Mouse (Mus musculus): ENCODE data around the gene Mfap3. TPM values are rescaled to one million over a fixed set of nuclear protein-coding genes. Genes with fewer than 3 reads are reported as not detected.

Mfap3 gene
- polyA plus RNA-seq, 1 experiment from 2014 or later: 61.9 TPM

GRCm38 (mm10) chr11:57522046-57522445 lies 3.6 kb downstream of the Mfap3 start:
- Histone ChIP-seq H3K4me3 (ENCODE audit: low read depth, low read length) (no peak overlapping the region), H3K4me2 (no peak overlapping the region), H3K36me3 (ENCODE audit: control insufficient read depth, insufficient read depth, low read length) (no peaks in the 10 kb centered on the region), H3K4me1 (ENCODE audit: control insufficient read depth, insufficient read depth, low read length) (peaks cover 9% of the 10 kb centered on the region; the same call in 1 of the 2 replicates), H3K9ac (ENCODE audit: low read length) (no peak overlapping the region), H3K27ac (ENCODE audit: low read depth, low read length) (no peak overlapping the region), H3K27me3 (ENCODE audit: control insufficient read depth, insufficient read depth, low read length) (no peaks in the 10 kb centered on the region), H3K9me3 (ENCODE audit: control insufficient read depth, low read length) (no peaks in the 10 kb centered on the region)
- 88% methylated on average over 7 of the region's 7 CpGs for WGBS
- DNase-seq (ENCODE audit: low spot score, missing footprints) (no peak), ATAC-seq (ENCODE audit: low FRiP score) (no peak)

GRCm38 (mm10) chr11:57523418-57523817 lies 5.0 kb downstream of the Mfap3 start:
- DNase-seq (ENCODE audit: low spot score, missing footprints) (no peak), ATAC-seq (ENCODE audit: low FRiP score) (no peak)
- Histone ChIP-seq H3K4me2 (no peak overlapping the region), H3K27ac (ENCODE audit: low read depth, low read length) (no peak overlapping the region), H3K4me1 (ENCODE audit: control insufficient read depth, insufficient read depth, low read length) (peaks cover 6% of the 10 kb centered on the region; the same call in 1 of the 2 replicates), H3K27me3 (ENCODE audit: control insufficient read depth, insufficient read depth, low read length) (no peaks in the 10 kb centered on the region), H3K9me3 (ENCODE audit: control insufficient read depth, low read length) (no peaks in the 10 kb centered on the region), H3K9ac (ENCODE audit: low read length) (no peak overlapping the region), H3K36me3 (ENCODE audit: control insufficient read depth, insufficient read depth, low read length) (no peaks in the 10 kb centered on the region), H3K4me3 (ENCODE audit: low read depth, low read length) (no peak overlapping the region)
- 90% methylated on average over 3 of the region's 3 CpGs for WGBS

DNA sequence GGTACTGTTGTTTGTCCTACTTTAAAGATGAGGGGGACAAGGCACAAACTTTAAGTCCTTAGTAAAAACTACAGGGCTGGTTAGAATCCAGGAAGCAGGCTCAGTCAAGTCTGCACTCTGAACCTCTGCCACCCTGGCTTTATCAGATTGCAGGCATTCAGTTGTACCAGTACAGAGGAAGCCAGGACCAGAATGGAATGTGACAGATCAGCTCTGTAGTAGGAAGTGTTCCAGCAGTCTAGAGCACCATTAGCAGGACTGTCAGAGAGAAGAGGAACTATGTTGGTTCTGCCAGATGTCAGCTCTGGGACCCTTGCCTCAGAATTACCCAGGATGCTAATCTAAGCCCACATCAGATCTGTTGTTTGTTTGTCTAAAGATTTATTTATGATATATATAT lies 6.1 kb downstream of the Mfap3 start:
- H3K27me3 ChIP-seq (ENCODE audit: control insufficient read depth, insufficient read depth, low read length): no peaks in the 10 kb centered on the region
- H3K36me3 ChIP-seq (ENCODE audit: control insufficient read depth, insufficient read depth, low read length): peaks cover 3% of the 10 kb centered on the region; the same call in 1 of the 2 replicates

GRCm38 (mm10) chr11:57525900-57526299 lies 7.4 kb downstream of the Mfap3 start:
- 92% methylated on average over 3 of the region's 3 CpGs for WGBS
- Histone ChIP-seq H3K4me3 (ENCODE audit: low read depth, low read length) (no peak overlapping the region), H3K27me3 (ENCODE audit: control insufficient read depth, insufficient read depth, low read length) (no peaks in the 10 kb centered on the region), H3K4me1 (ENCODE audit: control insufficient read depth, insufficient read depth, low read length) (peaks cover 5% of the 10 kb centered on the region; the same call in 1 of the 2 replicates), H3K27ac (ENCODE audit: low read depth, low read length) (no peak overlapping the region), H3K9ac (ENCODE audit: low read length) (no peak overlapping the region), H3K4me2 (no peak overlapping the region), H3K36me3 (ENCODE audit: control insufficient read depth, insufficient read depth, low read length) (peaks cover 10% of the 10 kb centered on the region; the same call in 1 of the 2 replicates), H3K9me3 (ENCODE audit: control insufficient read depth, low read length) (no peaks in the 10 kb centered on the region)
- no peak for ATAC-seq (ENCODE audit: low FRiP score)
- DNase-seq (ENCODE audit: low spot score, missing footprints): no peak

More for the DNA sequence above, 6.1 kb downstream of the Mfap3 start:
- no peaks in the 10 kb centered on the region for H3K9me3 ChIP-seq (ENCODE audit: control insufficient read depth, low read length)
- 0 out of 2 replicates have a peak, but pooled peaks cover 3% of the 10 kb centered on the region for H3K4me1 ChIP-seq (ENCODE audit: control insufficient read depth, insufficient read depth, low read length)
- DNase-seq (ENCODE audit: low spot score, missing footprints) (no peak), ATAC-seq (ENCODE audit: low FRiP score) (no peak)
- H3K9ac ChIP-seq (ENCODE audit: low read length): no peak overlapping the region
- H3K4me2 ChIP-seq: no peak overlapping the region
- H3K27ac ChIP-seq (ENCODE audit: low read depth, low read length): no peak overlapping the region
- no peak overlapping the region for H3K4me3 ChIP-seq (ENCODE audit: low read depth, low read length)

DNA sequence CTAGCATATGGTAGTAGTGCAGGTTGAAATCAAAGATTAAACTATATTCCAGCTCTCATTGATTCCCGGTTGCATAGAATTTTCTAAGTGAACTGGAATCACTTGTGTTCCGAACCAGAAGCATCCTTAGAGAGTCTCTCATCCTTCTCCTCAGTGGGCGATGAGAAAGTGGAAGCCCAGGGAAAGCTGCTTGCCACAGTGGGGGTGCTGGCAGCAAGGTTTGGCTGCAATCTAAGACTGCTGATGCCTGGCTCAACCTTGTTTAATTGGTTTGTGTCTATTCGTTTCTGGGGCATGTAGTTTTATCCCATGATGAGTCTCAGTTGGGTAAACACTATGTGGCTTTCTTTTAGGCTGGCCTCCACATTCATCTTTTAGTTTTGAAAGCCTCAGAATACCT lies 9.0 kb downstream of the Mfap3 start:
- H3K36me3 ChIP-seq (ENCODE audit: control insufficient read depth, insufficient read depth, low read length): peaks cover 10% of the 10 kb centered on the region; the same call in 1 of the 2 replicates
- H3K4me1 ChIP-seq (ENCODE audit: control insufficient read depth, insufficient read depth, low read length): peaks cover 19% of the 10 kb centered on the region
- no peak for ATAC-seq (ENCODE audit: low FRiP score)
- no peak overlapping the region for H3K4me2 ChIP-seq
- H3K4me3 ChIP-seq (ENCODE audit: low read depth, low read length): no peak overlapping the region
- 86% methylated on average over 4 of the region's 4 CpGs for WGBS
- H3K9ac ChIP-seq (ENCODE audit: low read length): no peak overlapping the region
- DNase-seq (ENCODE audit: low spot score, missing footprints): no peak
- no peaks in the 10 kb centered on the region for H3K27me3 ChIP-seq (ENCODE audit: control insufficient read depth, insufficient read depth, low read length)
- no peak overlapping the region for H3K27ac ChIP-seq (ENCODE audit: low read depth, low read length)
- H3K9me3 ChIP-seq (ENCODE audit: control insufficient read depth, low read length): no peaks in the 10 kb centered on the region

- H3K4me1 ChIP-seq (ENCODE audit: control insufficient read depth, insufficient read depth, low read length): peaks cover 17% of the 10 kb centered on the region
- no peaks in the 10 kb centered on the region for H3K9me3 ChIP-seq (ENCODE audit: control insufficient read depth, low read length)
- 91% methylated on average over 3 of the region's 3 CpGs for WGBS
- DNase-seq (ENCODE audit: low spot score, missing footprints) (no peak), ATAC-seq (ENCODE audit: low FRiP score) (no peak)
- no peak overlapping the region for H3K4me2 ChIP-seq
- no peaks in the 10 kb centered on the region for H3K27me3 ChIP-seq (ENCODE audit: control insufficient read depth, insufficient read depth, low read length)
- H3K27ac ChIP-seq (ENCODE audit: low read depth, low read length): no peak overlapping the region
- H3K9ac ChIP-seq (ENCODE audit: low read length): no peak overlapping the region
- peaks cover 12% of the 10 kb centered on the region; the same call in 1 of the 2 replicates for H3K36me3 ChIP-seq (ENCODE audit: control insufficient read depth, insufficient read depth, low read length)
- H3K4me3 ChIP-seq (ENCODE audit: low read depth, low read length): no peak overlapping the region
These were observed 10.6 kb downstream of the Mfap3 start for GRCm38 (mm10) chr11:57529111-57529510.

DNA sequence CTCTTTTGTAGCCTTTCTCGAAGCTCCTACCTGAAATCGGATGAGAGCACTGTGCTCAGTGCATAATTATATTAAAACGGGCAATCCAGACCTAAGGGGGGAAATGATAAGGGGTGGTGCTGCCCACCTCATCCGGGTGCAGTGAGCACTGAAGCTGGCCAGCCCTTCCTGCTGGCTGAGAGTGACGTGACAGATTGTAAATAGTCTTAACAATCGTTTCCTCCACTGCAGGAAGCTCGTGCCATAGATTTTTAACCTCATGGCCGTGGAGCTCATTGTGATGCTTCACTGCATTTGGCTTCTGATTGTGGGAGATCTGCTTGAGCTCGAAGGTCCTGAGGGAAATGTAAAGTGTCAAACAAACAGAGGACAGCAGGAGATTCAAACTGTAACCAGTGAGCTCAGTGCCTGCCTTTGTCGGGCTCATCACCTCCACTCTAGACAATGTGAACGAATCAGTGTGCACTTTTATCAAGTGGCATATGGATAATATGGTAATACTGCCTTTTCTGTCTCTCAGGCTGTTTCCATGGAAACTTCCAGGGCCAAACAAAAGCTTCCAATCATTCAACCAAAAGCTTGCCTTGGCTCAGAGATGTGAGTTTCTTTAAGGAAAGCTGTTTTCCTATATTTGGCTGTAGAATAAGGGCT lies 13.0 kb downstream of the Mfap3 start:
- Histone ChIP-seq H3K27me3 (ENCODE audit: control insufficient read depth, insufficient read depth, low read length) (no peaks in the 10 kb centered on the region), H3K4me1 (ENCODE audit: control insufficient read depth, insufficient read depth, low read length) (peaks cover 16% of the 10 kb centered on the region), H3K9me3 (ENCODE audit: control insufficient read depth, low read length) (no peaks in the 10 kb centered on the region), H3K27ac (ENCODE audit: low read depth, low read length) (peak overlapping the region; percentile 78), H3K36me3 (ENCODE audit: control insufficient read depth, insufficient read depth, low read length) (peaks cover 12% of the 10 kb centered on the region; the same call in 1 of the 2 replicates), H3K9ac (ENCODE audit: low read length) (0 out of 2 replicates have a peak overlapping the region, but pooled peaks have one; percentile 27), H3K4me2 (no peak overlapping the region), H3K4me3 (ENCODE audit: low read depth, low read length) (no peak overlapping the region)
- 31% methylated on average over 11 of the region's 11 CpGs for WGBS
- ATAC-seq (ENCODE audit: low FRiP score): peak; percentile 86
- peak; percentile 87 for DNase-seq (ENCODE audit: low spot score, missing footprints)

GRCm38 (mm10) chr11:57532306-57532705 lies 13.8 kb downstream of the Mfap3 start:
- DNase-seq (ENCODE audit: low spot score, missing footprints): peak; percentile 61
- no peak for ATAC-seq (ENCODE audit: low FRiP score)
- H3K4me3 ChIP-seq (ENCODE audit: low read depth, low read length): no peak overlapping the region
- 94% methylated on average over 4 of the region's 4 CpGs for WGBS
- no peaks in the 10 kb centered on the region for H3K27me3 ChIP-seq (ENCODE audit: control insufficient read depth, insufficient read depth, low read length)
- H3K4me1 ChIP-seq (ENCODE audit: control insufficient read depth, insufficient read depth, low read length): peaks cover 16% of the 10 kb centered on the region
- H3K9me3 ChIP-seq (ENCODE audit: control insufficient read depth, low read length): no peaks in the 10 kb centered on the region
- peak overlapping the region; percentile 78; the same call in 1 of the 2 replicates for H3K27ac ChIP-seq (ENCODE audit: low read depth, low read length)
- H3K9ac ChIP-seq (ENCODE audit: low read length): no peak overlapping the region
- H3K4me2 ChIP-seq: no peak overlapping the region
- H3K36me3 ChIP-seq (ENCODE audit: control insufficient read depth, insufficient read depth, low read length): peaks cover 12% of the 10 kb centered on the region; the same call in 1 of the 2 replicates

GRCm38 (mm10) chr11:57535912-57536311 lies 17.4 kb downstream of the Mfap3 start:
- DNase-seq (ENCODE audit: low spot score, missing footprints): no peak
- Histone ChIP-seq H3K9me3 (ENCODE audit: control insufficient read depth, low read length) (no peaks in the 10 kb centered on the region), H3K4me2 (no peak overlapping the region), H3K4me1 (ENCODE audit: control insufficient read depth, insufficient read depth, low read length) (peaks cover 16% of the 10 kb centered on the region), H3K9ac (ENCODE audit: low read length) (no peak overlapping the region), H3K27me3 (ENCODE audit: control insufficient read depth, insufficient read depth, low read length) (no peaks in the 10 kb centered on the region), H3K27ac (ENCODE audit: low read depth, low read length) (no peak overlapping the region), H3K36me3 (ENCODE audit: control insufficient read depth, insufficient read depth, low read length) (0 out of 2 replicates have a peak, but pooled peaks cover 2% of the 10 kb centered on the region), H3K4me3 (ENCODE audit: low read depth, low read length) (no peak overlapping the region)
- WGBS: 91% methylated on average over 5 of the region's 5 CpGs
- no peak for ATAC-seq (ENCODE audit: low FRiP score)
